Mouse (Mus musculus): ENCODE measurements at regions not wholly inside any gene's neighbourhood (a gene's known extent, or its start where the extent isn't known, plus 50 kb on each side); places are given as distances from the start of the nearest gene placed in this dataset.

GRCm38 (mm10) chr19:56144221-56144620, 142.7 kb upstream of the Habp2 start:
- TF ChIP-seq TCF12 (IDR thresholded peaks at IDR 0.05; ENCODE audit: insufficient read depth, poor library complexity, severe bottlenecking) (no peak), CEBPB (IDR thresholded peaks at IDR 0.05; ENCODE audit: insufficient read depth, poor library complexity, severe bottlenecking) (no peak), TCF3 (IDR thresholded peaks at IDR 0.05; ENCODE audit: insufficient read length, low read depth) (no peak), POLR2AphosphoS2 (IDR thresholded peaks at IDR 0.05; ENCODE audit: insufficient read length, low read depth) (no peak), REST (IDR thresholded peaks at IDR 0.05; ENCODE audit: insufficient read depth, insufficient read length) (no peak), MAX (IDR thresholded peaks at IDR 0.05; ENCODE audit: low read depth) (no peak), MYOD1 (IDR thresholded peaks at IDR 0.05; ENCODE audit: control insufficient read depth in 1 of 3, insufficient read length in 2 of 3, low read depth in 2 of 3) (no peak), MYOG (IDR thresholded peaks at IDR 0.05; ENCODE audit: control insufficient read depth in 1 of 3, insufficient read depth in 1 of 3, insufficient read length in 2 of 3, low read depth in 2 of 3) (no peak), SRF (IDR thresholded peaks at IDR 0.05; ENCODE audit: control insufficient read depth, insufficient read length, low read depth) (no peak), POLR2A (IDR thresholded peaks at IDR 0.05; ENCODE audit: insufficient read length, low read depth) (no peak), USF1 (IDR thresholded peaks at IDR 0.05; ENCODE audit: low read depth) (no peak), E2F4 (IDR thresholded peaks at IDR 0.05; ENCODE audit: insufficient read depth) (no peak)
- Histone ChIP-seq H3K4me3 (no peak overlapping the region), H3K27me3 (ENCODE audit: control insufficient read depth, insufficient read depth, insufficient read length) (no peaks in the 10 kb centered on the region)

GRCm38 (mm10) chr19:56157120-56157519, 129.8 kb upstream of the Habp2 start:
- Histone ChIP-seq H3K79me2 (ENCODE audit: control insufficient read depth, insufficient read depth) (no peaks in the 10 kb centered on the region), H3K27me3 (ENCODE audit: control insufficient read depth, insufficient read depth, insufficient read length) (no peaks in the 10 kb centered on the region), H3K4me3 (no peak overlapping the region), H3ac (ENCODE audit: control insufficient read depth, insufficient read length) (no peak overlapping the region), H3K4me2 (ENCODE audit: low read depth) (no peak overlapping the region), H3K36me3 (ENCODE audit: control insufficient read depth, insufficient read depth) (no peaks in the 10 kb centered on the region)
- no peak for TF ChIP-seq MYOD1 (IDR thresholded peaks at IDR 0.05; ENCODE audit: control insufficient read depth in 1 of 3, insufficient read length in 2 of 3, low read depth in 2 of 3)
- TF ChIP-seq REST (IDR thresholded peaks at IDR 0.05; ENCODE audit: insufficient read depth, insufficient read length): no peak
- TF ChIP-seq TCF3 (IDR thresholded peaks at IDR 0.05; ENCODE audit: insufficient read length, low read depth): no peak
- TF ChIP-seq MYOG (IDR thresholded peaks at IDR 0.05; ENCODE audit: control insufficient read depth in 1 of 3, insufficient read depth in 1 of 3, insufficient read length in 2 of 3, low read depth in 2 of 3): no peak

More at GRCm38 (mm10) chr19:56144221-56144620, 142.7 kb upstream of the Habp2 start:
- Histone ChIP-seq H3K36me3 (ENCODE audit: control insufficient read depth, insufficient read depth) (no peaks in the 10 kb centered on the region), H3ac (ENCODE audit: control insufficient read depth, insufficient read length) (no peak overlapping the region), H3K4me2 (ENCODE audit: low read depth) (no peak overlapping the region), H3K79me2 (ENCODE audit: control insufficient read depth, insufficient read depth) (no peaks in the 10 kb centered on the region)

DNA sequence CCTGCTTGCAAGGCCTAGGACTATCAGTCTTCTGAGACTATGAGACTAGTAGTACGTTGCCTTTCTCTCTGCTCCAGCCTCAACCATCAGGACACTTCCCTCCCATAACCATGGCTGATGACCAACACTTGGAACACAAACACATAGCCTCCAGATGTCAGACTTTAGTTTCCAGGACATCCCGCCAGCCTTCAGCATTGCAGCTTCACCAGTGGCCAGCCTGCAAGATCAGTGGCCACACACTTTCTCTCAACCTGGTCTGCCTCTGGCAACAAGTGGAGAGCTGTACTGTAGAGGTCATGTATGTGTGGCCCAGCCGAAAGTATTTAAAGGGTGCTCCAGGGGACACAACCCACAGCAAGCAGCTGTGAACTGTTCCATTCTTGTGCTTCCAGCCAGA, 124.8 kb upstream of the Habp2 start:
- TF ChIP-seq SRF (IDR thresholded peaks at IDR 0.05; ENCODE audit: control insufficient read depth, insufficient read length, low read depth) (no peak), MAX (IDR thresholded peaks at IDR 0.05; ENCODE audit: low read depth) (no peak), POLR2AphosphoS2 (IDR thresholded peaks at IDR 0.05; ENCODE audit: insufficient read length, low read depth) (no peak), CEBPB (IDR thresholded peaks at IDR 0.05; ENCODE audit: insufficient read depth, poor library complexity, severe bottlenecking) (no peak), E2F4 (IDR thresholded peaks at IDR 0.05; ENCODE audit: insufficient read depth) (no peak), MYOD1 (IDR thresholded peaks at IDR 0.05; ENCODE audit: control insufficient read depth in 1 of 3, insufficient read length in 2 of 3, low read depth in 2 of 3) (no peak), TCF12 (IDR thresholded peaks at IDR 0.05; ENCODE audit: insufficient read depth, poor library complexity, severe bottlenecking) (no peak), REST (IDR thresholded peaks at IDR 0.05; ENCODE audit: insufficient read depth, insufficient read length) (no peak), USF1 (IDR thresholded peaks at IDR 0.05; ENCODE audit: low read depth) (no peak), MYOG (IDR thresholded peaks at IDR 0.05; ENCODE audit: control insufficient read depth in 1 of 3, insufficient read depth in 1 of 3, insufficient read length in 2 of 3, low read depth in 2 of 3) (no peak)
- no peaks in the 10 kb centered on the region for H3K36me3 ChIP-seq (ENCODE audit: control insufficient read depth, insufficient read depth)
- H3K27me3 ChIP-seq (ENCODE audit: control insufficient read depth, insufficient read depth, insufficient read length): no peaks in the 10 kb centered on the region
- no peaks in the 10 kb centered on the region for H3K79me2 ChIP-seq (ENCODE audit: control insufficient read depth, insufficient read depth)
- no peak overlapping the region for H3K4me2 ChIP-seq (ENCODE audit: low read depth)
- no peak overlapping the region for H3ac ChIP-seq (ENCODE audit: control insufficient read depth, insufficient read length)
- H3K4me3 ChIP-seq: no peak overlapping the region

DNA sequence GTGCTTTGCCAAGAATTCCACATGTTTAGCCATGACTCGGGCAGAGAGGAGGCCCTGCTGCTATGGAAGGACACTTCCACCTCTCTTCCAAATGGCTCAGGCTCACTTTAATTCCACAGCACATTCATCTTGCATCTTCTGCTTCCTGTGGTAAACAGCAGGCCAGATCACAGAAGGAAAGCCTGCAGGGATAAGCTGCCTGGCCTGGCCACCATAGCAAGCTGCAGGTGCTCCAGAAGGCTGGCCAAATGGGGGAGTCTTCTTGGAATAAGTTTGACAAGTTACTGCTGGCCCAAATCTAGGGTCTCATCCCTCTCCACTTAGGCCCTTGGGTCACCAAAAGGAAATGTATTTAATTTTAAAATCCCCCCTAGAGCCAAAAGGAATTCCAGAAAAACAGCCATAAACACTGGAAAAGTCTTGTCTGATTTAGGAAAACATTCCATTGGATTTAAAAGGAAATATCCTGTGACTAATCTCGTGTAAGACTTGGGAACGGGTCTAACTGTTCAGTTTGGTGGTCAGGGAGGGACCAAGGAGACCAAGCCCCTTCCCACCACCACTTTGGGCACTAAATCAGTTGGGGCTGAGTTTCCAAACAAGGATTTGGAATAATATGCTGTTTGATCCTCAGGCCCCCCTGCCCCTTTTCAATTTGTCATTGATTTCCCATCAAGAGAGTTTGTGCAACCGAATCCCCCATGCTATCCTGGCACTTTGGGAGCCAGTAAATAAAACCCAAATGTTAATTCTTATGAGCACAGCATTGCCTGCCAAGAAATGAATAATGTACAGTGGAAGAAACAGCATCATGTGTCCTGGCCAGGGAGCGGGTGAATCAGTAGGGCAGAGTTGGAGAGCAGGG, 117.6 kb upstream of the Habp2 start:
- no peak overlapping the region for H3ac ChIP-seq (ENCODE audit: control insufficient read depth, insufficient read length)
- no peaks in the 10 kb centered on the region for H3K36me3 ChIP-seq (ENCODE audit: control insufficient read depth, insufficient read depth)
- no peak overlapping the region for H3K4me3 ChIP-seq
- TF ChIP-seq TCF3 (IDR thresholded peaks at IDR 0.05; ENCODE audit: insufficient read length, low read depth) (no peak), POLR2A (IDR thresholded peaks at IDR 0.05; ENCODE audit: insufficient read length, low read depth) (no peak), CEBPB (IDR thresholded peaks at IDR 0.05; ENCODE audit: insufficient read depth, poor library complexity, severe bottlenecking) (no peak), REST (IDR thresholded peaks at IDR 0.05; ENCODE audit: insufficient read depth, insufficient read length) (no peak), E2F4 (IDR thresholded peaks at IDR 0.05; ENCODE audit: insufficient read depth) (no peak), POLR2AphosphoS2 (IDR thresholded peaks at IDR 0.05; ENCODE audit: insufficient read length, low read depth) (no peak), MYOG (IDR thresholded peaks at IDR 0.05; ENCODE audit: control insufficient read depth in 1 of 3, insufficient read depth in 1 of 3, insufficient read length in 2 of 3, low read depth in 2 of 3) (no peak), SRF (IDR thresholded peaks at IDR 0.05; ENCODE audit: control insufficient read depth, insufficient read length, low read depth) (no peak), MYOD1 (IDR thresholded peaks at IDR 0.05; ENCODE audit: control insufficient read depth in 1 of 3, insufficient read length in 2 of 3, low read depth in 2 of 3) (no peak), USF1 (IDR thresholded peaks at IDR 0.05; ENCODE audit: low read depth) (no peak), TCF12 (IDR thresholded peaks at IDR 0.05; ENCODE audit: insufficient read depth, poor library complexity, severe bottlenecking) (no peak), MAX (IDR thresholded peaks at IDR 0.05; ENCODE audit: low read depth) (no peak)
- H3K27me3 ChIP-seq (ENCODE audit: control insufficient read depth, insufficient read depth, insufficient read length): no peaks in the 10 kb centered on the region
- H3K79me2 ChIP-seq (ENCODE audit: control insufficient read depth, insufficient read depth): no peaks in the 10 kb centered on the region
- no peak overlapping the region for H3K4me2 ChIP-seq (ENCODE audit: low read depth)

Data from myocyte (in vitro differentiated cells).